Mouse (Mus musculus) testis, adult 10 weeks (tissue): ENCODE measurements around the gene Bcl2a1a. TPM values are rescaled to one million over a fixed set of nuclear protein-coding genes. Genes with fewer than 3 reads are reported as not detected.

Experiments
- polyA plus RNA-seq: library from polyadenylated mRNA; stranded (reverse); fragments of 350-450 nt; fragmentation: Illumina TruSeq; extraction: RNeasy Lipid Tissue Mini Kit (QIAGEN cat#74804); gene quantifications from one replicate; pipeline ENCODE4 v1.2.3, GENCODE M21; 2014; ENCODE audit warnings: low read depth, low replicate concordance

Gene Bcl2a1a
- 1.1 TPM for polyA plus RNA-seq

GRCm38 (mm10) chr9:88956670-88957153 is at the start of gene Bcl2a1a:
Bcl2a1a (plus strand) TSS chr9:88956900.

Other genes starting within 250 kb of the Bcl2a1a start
- 12.1 TPM for gene Mthfsl, start 236.6 kb upstream of the Bcl2a1a start, polyA plus RNA-seq
- not detected for gene Bcl2a1d, start 225.0 kb upstream of the Bcl2a1a start, polyA plus RNA-seq
- gene Trim43c, start 117.7 kb upstream of the Bcl2a1a start, polyA plus RNA-seq = not detected
- gene Trim43b, start 135.9 kb downstream of the Bcl2a1a start, polyA plus RNA-seq = not detected
- 1.6 TPM for gene Bcl2a1b, start 242.3 kb downstream of the Bcl2a1a start, polyA plus RNA-seq
- gene Gm29094, start 242.5 kb downstream of the Bcl2a1a start, polyA plus RNA-seq = not detected